Comparison of ENCODE assay signal across 8 mouse cellular contexts in the genomic region with DNA sequence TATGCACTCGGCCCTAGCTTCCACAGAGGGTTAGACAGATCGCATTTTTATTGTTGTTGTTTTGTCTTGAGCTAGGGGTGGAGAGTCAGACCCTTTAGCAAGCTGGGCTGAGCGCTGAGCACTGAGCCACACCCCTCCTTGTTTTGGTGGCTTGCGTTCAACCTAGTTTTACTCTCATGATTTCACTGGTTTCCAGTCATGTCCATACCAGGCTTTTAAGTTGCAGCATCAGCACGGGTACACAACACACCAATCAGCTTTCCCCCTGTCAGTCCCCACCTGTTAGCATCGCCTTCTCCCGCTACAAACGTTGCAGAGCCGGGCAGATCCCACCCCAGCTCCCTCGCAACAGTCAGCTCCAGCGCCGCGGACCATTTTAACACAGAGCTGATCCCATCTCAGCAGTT. TPM values are rescaled to one million over a fixed set of nuclear protein-coding genes. Genes with fewer than 3 reads are reported as not detected.
A peak's percentile ranks its signal among the peaks of the same experiment; 100 is the strongest.
DNase-seq lines count a peak whose midpoint lies in the region; ATAC-seq and TF ChIP-seq lines count a peak whose summit lies in the region.

No protein-coding gene starts in this region.

- WGBS in kidney, adult 2 months, result 0% methylated on average over 13 of the region's 13 CpGs
- under 1% methylated on average over 13 of the region's 13 CpGs for WGBS in bone marrow, adult 2 months
- under 1% methylated on average over 13 of the region's 13 CpGs for WGBS in hindbrain, embryonic 15.5 days
- WGBS in midbrain, embryonic 14.5 days, result under 1% methylated on average over 13 of the region's 13 CpGs

- H3K4me3 ChIP-seq in kidney, adult 2 months (ENCODE audit: insufficient read depth, low read depth, low read length), result peak overlapping the region; percentile 55
- peak overlapping the region; percentile 92 for H3K4me3 ChIP-seq in bone marrow, adult 2 months (replicated peaks; ENCODE audit: control insufficient read depth, low read depth, low read length)
- H3K4me3 ChIP-seq in hindbrain, embryonic 15.5 days, result peak overlapping the region; percentile 46
- peak overlapping the region; percentile 51 for H3K4me3 ChIP-seq in midbrain, embryonic 14.5 days (replicated peaks; ENCODE audit: low read depth, low read length)

- H3K4me2 ChIP-seq in hindbrain, embryonic 15.5 days, result peak overlapping the region; percentile 68
- H3K4me2 ChIP-seq in midbrain, embryonic 14.5 days (ENCODE audit: low read length), result peak overlapping the region; percentile 73

- no peak for TF ChIP-seq CTCF in kidney, adult 2 months (conservative IDR thresholded peaks at IDR 0.05; ENCODE audit: insufficient read depth, insufficient read length, low read depth, low read length)
- no peak for TF ChIP-seq CTCF in bone marrow, adult 2 months (IDR thresholded peaks at IDR 0.05; ENCODE audit: control insufficient read depth, insufficient read depth, low read length)

- TF ChIP-seq POLR2A in kidney, adult 2 months (IDR thresholded peaks at IDR 0.05; ENCODE audit: low read depth, low read length), result no peak
- TF ChIP-seq POLR2A in bone marrow, adult 2 months (IDR thresholded peaks at IDR 0.05; ENCODE audit: borderline replicate concordance, control insufficient read depth, low read depth, low read length), result no peak

- peaks cover 3% of the 10 kb centered on the region for H3K4me1 ChIP-seq in kidney, adult 2 months (ENCODE audit: control insufficient read depth, insufficient read depth, low read length)
- H3K4me1 ChIP-seq in bone marrow, adult 2 months (ENCODE audit: control insufficient read depth, insufficient read depth, low read length), result no peaks in the 10 kb centered on the region; the same call in 1 of the 2 replicates
- H3K4me1 ChIP-seq in hindbrain, embryonic 15.5 days (replicated peaks), result peaks cover 16% of the 10 kb centered on the region
- peaks cover 5% of the 10 kb centered on the region; the same call in 1 of the 2 replicates for H3K4me1 ChIP-seq in midbrain, embryonic 14.5 days (ENCODE audit: control insufficient read depth, insufficient read depth, low read length)

- no peak overlapping the region for H3K27ac ChIP-seq in kidney, adult 2 months (ENCODE audit: insufficient read depth, low read depth, low read length)
- peak overlapping the region; percentile 100 for H3K27ac ChIP-seq in bone marrow, adult 2 months (ENCODE audit: control insufficient read depth, insufficient read depth, low read depth, low read length, poor library complexity)
- H3K27ac ChIP-seq in hindbrain, embryonic 15.5 days (replicated peaks), result peak overlapping the region; percentile 91; the same call in 1 of the 2 replicates
- H3K27ac ChIP-seq in midbrain, embryonic 14.5 days (replicated peaks; ENCODE audit: low read depth, low read length), result peak overlapping the region; percentile 97

- peak; percentile 13; the same call in 1 of the 2 replicates for ATAC-seq in hindbrain, embryonic 15.5 days (ENCODE audit: low FRiP score, low read depth)
- ATAC-seq in midbrain, embryonic 14.5 days (ENCODE audit: low FRiP score, low TSS enrichment), result 0 out of 2 replicates have a peak, but pooled peaks have one; percentile 3

- no peaks in the 10 kb centered on the region for H3K36me3 ChIP-seq in kidney, adult 2 months (ENCODE audit: control insufficient read depth, insufficient read depth, low read length)
- no peaks in the 10 kb centered on the region for H3K36me3 ChIP-seq in hindbrain, embryonic 15.5 days
- 0 out of 2 replicates have a peak, but pooled peaks cover 2% of the 10 kb centered on the region for H3K36me3 ChIP-seq in midbrain, embryonic 14.5 days (ENCODE audit: control insufficient read depth, insufficient read depth, low read length)

- H3K9ac ChIP-seq in hindbrain, embryonic 15.5 days, result peak overlapping the region; percentile 51
- H3K9ac ChIP-seq in midbrain, embryonic 14.5 days (replicated peaks; ENCODE audit: low read length), result peak overlapping the region; percentile 66

- no peak for DNase-seq in kidney, adult 2 months
- no peak for DNase-seq in kidney, adult 18-20 months
- DNase-seq in midbrain, embryonic 14.5 days, result peak; percentile 1
- no peak for DNase-seq in cerebellum, adult 18-20 months
- DNase-seq in yolk sac, embryonic 10.5 days (ENCODE audit: low spot score), result no peak
- DNase-seq in thymus, adult 18-20 months, result no peak

- H3K27me3 ChIP-seq in kidney, adult 2 months (replicated peaks; ENCODE audit: control insufficient read depth, insufficient read depth, low read length), result no peaks in the 10 kb centered on the region
- H3K27me3 ChIP-seq in hindbrain, embryonic 15.5 days, result no peaks in the 10 kb centered on the region
- H3K27me3 ChIP-seq in midbrain, embryonic 14.5 days (ENCODE audit: control insufficient read depth, insufficient read depth, low read length), result no peaks in the 10 kb centered on the region

- H3K9me3 ChIP-seq in hindbrain, embryonic 15.5 days, result no peaks in the 10 kb centered on the region
- no peaks in the 10 kb centered on the region for H3K9me3 ChIP-seq in midbrain, embryonic 14.5 days (ENCODE audit: control insufficient read depth, low read length)

RNA-seq across cellular contexts. Expression of gene Ndc80, which starts 0.4 kb away (rescaled TPM):
- 0.03 TPM in 1 of 2 replicates, not detected in the other for polyA plus RNA-seq in kidney, adult 2 months (2012; rRNA removed)
- 32.9 and 34.0 TPM in 2 replicates for polyA plus RNA-seq in bone marrow, adult 2 months (2011; ENCODE audit: insufficient read depth, insufficient read length, low replicate concordance, missing spikeins)
- 8.1 and 9.9 TPM in 2 replicates for polyA plus RNA-seq in hindbrain, embryonic 15.5 days (2015; fragmentation: Nextera tagmentation; extraction: Ambion mirVana)
- polyA plus RNA-seq in midbrain, embryonic 14.5 days (2014; fragmentation: Nextera tagmentation; extraction: Ambion mirVana), result 4.6 and 9.6 TPM in 2 replicates

RNA-seq across cellular contexts. Expression of gene Spdya, which starts 25.6 kb away (rescaled TPM):
- 0.08 TPM in 1 of 2 replicates, not detected in the other for polyA plus RNA-seq in kidney, adult 2 months (2012; rRNA removed)
- not detected in 2 replicates for polyA plus RNA-seq in bone marrow, adult 2 months (2011; ENCODE audit: insufficient read depth, insufficient read length, low replicate concordance, missing spikeins)
- 1.2 and 1.5 TPM in 2 replicates for polyA plus RNA-seq in hindbrain, embryonic 15.5 days (2015; fragmentation: Nextera tagmentation; extraction: Ambion mirVana)
- 1.8 and 1.9 TPM in 2 replicates for polyA plus RNA-seq in midbrain, embryonic 14.5 days (2014; fragmentation: Nextera tagmentation; extraction: Ambion mirVana)

RNA-seq across cellular contexts. Expression of gene Smchd1, which starts 51.2 kb away (rescaled TPM):
- 5.6 and 6.8 TPM in 2 replicates for polyA plus RNA-seq in kidney, adult 2 months (2012; rRNA removed)
- polyA plus RNA-seq in bone marrow, adult 2 months (2011; ENCODE audit: insufficient read depth, insufficient read length, low replicate concordance, missing spikeins), result 27.5 and 35.0 TPM in 2 replicates
- polyA plus RNA-seq in hindbrain, embryonic 15.5 days (2015; fragmentation: Nextera tagmentation; extraction: Ambion mirVana), result 44.0 and 48.9 TPM in 2 replicates
- 73.3 and 73.7 TPM in 2 replicates for polyA plus RNA-seq in midbrain, embryonic 14.5 days (2014; fragmentation: Nextera tagmentation; extraction: Ambion mirVana)
